Mouse (Mus musculus): Measurements from ENCODE around the gene Ccne1.
"Not testable (repeated sequence)": the region's sequence is repeated elsewhere in the genome, so short reads cannot be mapped to it uniquely, and the experiment has no call there.

The Ccne1 gene

GRCm38 (mm10) chr7:38107371-38108259 lies at the start of gene Ccne1:
Gene Ccne1 (minus strand): TSS chr7:38107534.
- DNase-seq = peak; percentile 98 to 100

- DNase-seq = no peak
Measured at GRCm38 (mm10) chr7:38155829-38156228, 48.5 kb upstream of the Ccne1 start.

- no peak for DNase-seq
Measured at GRCm38 (mm10) chr7:38152571-38152970, 45.2 kb upstream of the Ccne1 start.

- no peak for DNase-seq
Measured at GRCm38 (mm10) chr7:38151706-38152312, 44.5 kb upstream of the Ccne1 start.

- no peak for DNase-seq
Measured at GRCm38 (mm10) chr7:38147477-38147876, 40.1 kb upstream of the Ccne1 start.

DNA sequence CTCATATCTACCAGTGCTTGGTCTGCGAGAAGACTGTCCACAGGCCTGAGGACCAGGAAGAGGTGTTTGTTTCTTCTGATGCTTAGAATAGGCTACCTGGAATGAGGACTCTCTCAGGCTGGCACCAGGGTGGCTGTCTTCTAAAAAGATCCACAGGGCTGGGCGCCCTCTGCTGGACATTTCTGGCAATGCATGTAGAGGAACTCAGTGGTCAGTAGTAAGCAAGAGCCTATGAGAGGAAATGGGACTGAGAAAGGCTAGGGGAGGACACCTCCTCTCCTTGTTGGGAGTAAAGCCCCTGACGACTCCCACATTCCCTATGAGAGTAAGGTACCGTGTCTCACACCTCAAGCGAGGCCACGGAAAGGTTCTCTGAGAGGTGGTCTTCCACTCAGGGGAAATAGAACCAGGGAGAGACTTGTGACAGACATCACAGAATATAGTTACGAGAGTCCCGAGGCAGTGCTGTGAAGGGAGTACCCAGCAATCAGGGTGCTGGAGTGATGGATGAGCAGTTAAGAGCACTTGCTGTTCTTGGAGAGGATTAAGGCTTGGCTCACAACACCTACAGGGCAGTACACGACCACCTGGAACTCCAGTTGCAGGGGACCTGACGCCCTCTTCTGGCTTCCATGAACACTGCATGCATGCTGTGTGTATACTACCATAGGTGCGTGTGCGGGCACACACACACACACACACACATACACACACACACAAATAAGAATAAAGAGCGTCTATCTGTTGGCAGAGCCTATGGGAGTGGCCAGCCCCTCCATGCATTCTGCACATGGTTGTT lies 34.6 kb upstream of the Ccne1 start:
- peak; percentile 84 to 94 for DNase-seq

DNA sequence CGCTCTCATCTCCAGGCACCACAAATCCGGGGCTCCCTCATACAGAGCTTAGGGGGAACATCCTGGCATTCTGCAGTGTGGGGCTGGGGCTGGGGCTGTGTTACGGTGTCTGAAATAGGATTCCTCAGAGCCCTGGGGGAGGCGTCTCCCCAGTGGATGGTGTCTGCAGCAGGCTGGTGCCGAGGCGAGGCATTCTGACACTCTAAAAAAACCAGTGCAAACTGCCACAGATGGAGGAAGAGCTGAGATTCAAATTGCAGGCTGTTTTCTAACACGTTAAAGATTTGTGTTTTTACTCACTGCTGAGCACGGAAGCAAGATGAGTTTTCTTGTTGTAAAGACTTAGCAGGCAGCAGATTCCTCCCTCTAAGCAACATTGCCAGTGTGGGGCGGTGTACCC lies 33.0 kb upstream of the Ccne1 start:
- DNase-seq = no peak

- DNase-seq = no peak
Measured at GRCm38 (mm10) chr7:38134471-38134870, 27.1 kb upstream of the Ccne1 start.

- peak in 1 of 2 experiments; percentile 64 for DNase-seq
Measured at GRCm38 (mm10) chr7:38131186-38131585, 23.9 kb upstream of the Ccne1 start.

DNA sequence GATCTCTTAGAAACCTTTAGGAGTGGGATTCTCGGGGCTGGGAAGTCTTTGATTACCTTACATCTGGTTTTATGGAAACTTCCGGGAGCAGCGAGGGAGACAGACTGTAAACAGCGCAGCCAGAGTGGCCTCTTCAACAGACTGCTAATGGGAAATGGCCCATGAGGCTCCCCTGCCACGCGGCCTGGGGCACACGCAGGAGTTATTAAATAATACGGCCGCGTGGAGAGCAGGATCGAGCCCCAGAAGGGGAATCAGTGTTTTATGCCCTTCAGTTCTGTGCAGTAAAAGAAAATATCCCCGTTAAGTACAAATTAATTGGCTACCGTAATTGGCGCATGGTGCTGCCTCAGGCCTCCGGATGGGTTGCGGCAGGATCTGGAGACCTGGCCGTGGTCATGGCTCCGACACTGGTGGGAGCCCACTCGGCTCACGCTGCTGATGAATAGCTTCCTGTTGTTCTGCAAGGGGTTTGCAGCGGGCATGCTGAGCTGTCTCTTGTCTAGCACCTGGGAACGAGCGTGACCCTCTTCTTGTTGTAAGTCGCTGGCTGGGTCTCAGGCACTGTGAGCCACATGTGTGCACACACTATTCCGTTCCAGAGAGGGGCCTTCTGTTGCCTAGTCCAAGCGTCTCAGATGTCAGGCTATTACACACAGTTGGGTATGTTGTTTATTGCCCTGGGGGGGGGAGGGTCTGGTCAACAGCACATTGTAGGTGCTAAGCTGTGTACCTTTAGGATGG lies 22.8 kb upstream of the Ccne1 start:
- DNase-seq = no peak

GRCm38 (mm10) chr7:38129491-38129890 lies 22.2 kb upstream of the Ccne1 start:
- DNase-seq = no peak

GRCm38 (mm10) chr7:38128256-38128655 lies 20.9 kb upstream of the Ccne1 start:
- not testable (repeated sequence) for DNase-seq

DNA sequence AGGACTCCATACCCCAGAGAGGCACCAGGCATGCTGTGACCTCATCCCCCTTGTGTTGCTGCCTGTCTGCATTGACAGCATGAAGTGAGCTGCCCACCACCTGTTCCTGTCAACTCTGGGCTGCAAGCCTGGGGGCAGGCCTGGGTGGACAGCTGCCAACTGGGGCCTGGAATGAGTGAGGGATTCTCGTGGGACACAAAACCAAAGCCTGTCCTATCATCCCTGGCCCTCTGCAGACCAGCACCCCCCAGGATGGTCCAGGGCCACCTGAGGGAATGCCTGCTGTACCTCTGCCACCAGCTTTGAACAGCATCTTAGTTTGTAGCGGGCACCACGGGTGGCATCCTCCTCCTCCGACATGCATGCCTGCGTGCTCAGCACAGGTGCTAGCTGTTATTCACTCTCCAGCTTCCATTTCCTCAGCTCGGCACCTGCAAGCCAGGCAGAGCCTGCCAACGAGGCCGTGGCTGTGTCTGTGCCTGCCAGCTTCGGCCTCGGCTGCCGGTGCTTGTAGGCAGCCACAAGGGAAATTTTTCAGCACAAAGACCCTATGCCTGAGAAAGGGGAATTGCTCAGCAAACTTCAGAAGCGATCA lies 18.3 kb upstream of the Ccne1 start:
- DNase-seq = no peak

DNA sequence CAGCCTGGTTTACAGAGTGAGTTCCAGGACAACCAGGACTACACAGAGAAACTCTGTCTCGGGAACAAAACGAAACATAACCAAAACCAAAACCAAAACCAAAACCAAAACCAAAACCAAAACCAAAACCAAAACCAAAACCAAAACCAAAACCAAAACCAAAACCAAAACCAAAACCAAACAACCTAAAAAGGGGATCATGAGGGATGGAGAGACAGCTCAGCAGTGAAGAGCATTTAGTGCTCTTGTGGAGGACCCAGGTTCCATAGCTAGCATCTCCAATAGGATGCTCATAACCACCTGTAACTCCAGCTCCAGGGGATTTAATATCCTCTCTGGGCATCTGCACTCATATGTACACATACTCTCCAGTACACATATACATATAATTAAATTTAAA lies 16.8 kb upstream of the Ccne1 start:
- not testable (repeated sequence) for DNase-seq

- no peak for DNase-seq
Measured at GRCm38 (mm10) chr7:38118594-38118993, 11.3 kb upstream of the Ccne1 start.

DNA sequence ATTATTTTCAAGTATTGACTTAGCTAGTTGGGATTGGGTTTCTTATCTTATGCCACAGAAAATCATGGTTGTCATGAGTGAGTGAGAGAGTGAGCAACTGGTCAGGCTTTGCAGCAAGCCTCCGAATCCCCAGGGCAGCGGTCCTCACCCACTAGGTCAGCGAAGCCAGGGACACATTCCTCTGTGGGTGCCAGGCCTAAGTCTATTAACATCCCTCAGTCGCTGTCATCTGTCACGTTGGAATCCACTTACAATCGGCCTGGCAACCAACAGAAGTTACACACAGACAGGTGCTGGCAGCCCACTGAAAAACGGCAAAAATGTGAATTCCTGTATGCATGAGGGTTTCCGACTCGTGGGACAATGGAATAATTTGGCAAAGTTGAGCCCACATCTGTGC lies 5.1 kb upstream of the Ccne1 start:
- no peak for DNase-seq

- peak; percentile 54 to 77 for DNase-seq
Measured at GRCm38 (mm10) chr7:38111996-38112395, 4.7 kb upstream of the Ccne1 start.

DNA sequence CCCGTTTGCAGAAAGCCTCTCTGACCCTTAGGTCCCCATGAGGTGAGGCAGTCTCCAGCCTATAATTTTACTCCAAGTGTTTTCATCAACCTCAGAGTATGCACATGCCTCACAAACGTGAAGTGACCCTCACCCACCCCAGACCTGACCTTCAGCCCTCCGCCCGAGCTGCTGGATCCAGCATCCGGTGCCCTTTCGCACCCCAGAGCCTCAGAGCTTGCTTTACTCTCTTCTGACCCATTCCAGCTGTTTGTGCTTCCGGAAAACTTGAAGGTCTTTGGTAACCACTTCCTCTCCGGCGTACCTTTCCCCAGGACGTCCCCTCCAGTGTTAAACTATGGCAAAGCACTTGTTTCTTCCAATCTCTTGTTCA lies 912 bp upstream of the Ccne1 start:
- peak; percentile 32 to 66 for DNase-seq

GRCm38 (mm10) chr7:38106711-38107311 lies 523 bp downstream of the Ccne1 start:
- DNase-seq = peak; percentile 18 to 60

DNA sequence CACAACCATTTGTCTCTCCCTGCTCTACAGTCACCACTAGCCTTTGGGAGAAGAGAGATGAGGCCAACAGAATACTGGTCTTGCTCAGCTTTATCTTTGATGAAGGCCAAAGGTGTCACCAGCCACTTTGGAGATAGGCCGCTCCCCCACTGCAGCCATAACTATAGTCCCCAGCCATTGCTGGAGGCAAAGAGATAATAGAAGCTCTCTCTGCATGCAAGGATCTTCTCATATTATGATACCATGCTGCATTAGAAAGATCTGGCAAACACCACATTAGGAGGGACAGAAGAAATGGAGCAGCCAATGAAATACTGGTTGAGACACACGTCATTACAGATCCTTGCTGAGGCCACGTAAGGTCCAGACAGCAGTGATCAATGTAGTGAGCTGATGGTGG lies 2.0 kb downstream of the Ccne1 start:
- DNase-seq = no peak

- no peak for DNase-seq
Measured at GRCm38 (mm10) chr7:38104097-38104496, 3.2 kb downstream of the Ccne1 start.

DNA sequence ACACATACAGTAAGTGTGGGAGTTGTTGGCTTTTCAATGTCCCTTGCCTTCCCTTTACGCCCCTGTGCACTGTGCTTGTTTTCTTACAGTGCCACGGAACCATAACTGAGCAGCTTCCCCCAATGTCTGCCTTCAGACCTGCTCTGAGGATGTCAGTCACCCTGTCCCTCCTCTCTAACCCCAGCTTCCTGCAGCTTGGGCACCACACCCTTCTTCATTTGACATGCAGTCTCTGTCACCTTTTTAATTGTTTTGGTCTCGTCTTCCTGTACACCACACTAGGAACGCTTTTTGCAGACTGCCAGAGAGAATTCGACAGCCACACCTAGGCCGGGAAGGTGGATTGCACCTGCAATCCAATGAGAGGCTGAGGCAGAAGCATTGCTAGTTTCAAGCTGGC lies 13.0 kb downstream of the Ccne1 start:
- no peak for DNase-seq
